In the genomic region with DNA sequence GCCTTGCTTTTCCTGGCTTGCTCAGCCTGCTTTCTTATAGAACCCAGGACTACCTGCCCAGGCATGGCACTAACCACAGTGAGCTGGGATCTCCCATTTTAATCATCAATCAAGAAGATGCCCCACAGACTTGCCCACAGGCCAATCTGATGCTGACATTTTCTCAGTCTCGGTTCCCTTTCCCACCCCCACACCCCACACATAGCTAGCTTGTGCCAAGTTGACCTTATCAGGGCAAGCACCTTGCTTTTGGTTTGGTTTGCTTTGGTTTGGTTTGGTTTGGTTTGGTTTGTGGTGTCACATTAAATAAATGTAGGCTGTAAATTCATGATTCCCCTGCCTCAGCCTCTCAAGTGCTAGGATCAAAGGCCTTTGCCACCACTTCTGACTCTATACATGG, we compare ENCODE assay signal across 21 mouse cellular contexts. TPM values are rescaled to one million over a fixed set of nuclear protein-coding genes. Genes with fewer than 3 reads are reported as not detected.
DNase-seq lines count a peak whose midpoint lies in the region; ATAC-seq and TF ChIP-seq lines count a peak whose summit lies in the region.
"Had no signal": no experiment of that assay in that cellular context is flagged by ENCODE, and none has a peak within 500 bp of the region (broad histone marks: within the 10 kb centered on the region; RNA-seq: fewer than 3 reads in every experiment).

No protein-coding gene starts in this region.

- peak overlapping the region; percentile 71; the same call in 1 of the 2 replicates for H3K27ac ChIP-seq in gastrocnemius, adult 2 months
- H3K27ac ChIP-seq: embryonic facial prominence, embryonic 10.5 days; forebrain, embryonic 13.5 days; heart, embryonic 15.5 days; hindbrain, embryonic 13.5 days; hindbrain, postnatal 0 days had no signal

- H3K4me3 ChIP-seq in gastrocnemius, adult 2 months, result no peak overlapping the region
- H3K4me3 ChIP-seq: embryonic facial prominence, embryonic 10.5 days; forebrain, embryonic 13.5 days; heart, embryonic 15.5 days; hindbrain, embryonic 13.5 days had no signal

- H3K27me3 ChIP-seq in splenic B cell, adult 2 months (ENCODE audit: control insufficient read depth, insufficient read depth, low read length, poor library complexity, severe bottlenecking), result no peaks in the 10 kb centered on the region
- H3K27me3 ChIP-seq: CH12.LX; forebrain, embryonic 13.5 days; heart, embryonic 15.5 days; hindbrain, embryonic 13.5 days had no signal

- intact Hi-C loops in gastrocnemius, adult 2 months (cut with DNase I), result no loop called here
- intact Hi-C loops in gastrocnemius, postnatal 14 days (cut with DNase I; ENCODE audit: low total_unique reads), result no loop called here

- DNase-seq in gastrocnemius, adult 2 months, result no peak
- DNase-seq in gastrocnemius, postnatal 14 days, result no peak
- DNase-seq in 416B (ENCODE audit: low read depth), result peak; percentile 61
- peak; percentile 46 for DNase-seq in splenic B cell, adult 2 months (ENCODE audit: low read depth, low spot score)
- no peak for DNase-seq in cerebellum, postnatal 4 days (ENCODE audit: low spot score in 2 of 2)
- no peak for DNase-seq in c-Kit-positive CD71-positive TER-119-positive erythroid progenitor cells, embryonic 14.5 days (ENCODE audit: low spot score)
- DNase-seq: adrenal gland, adult 8-10 months; adrenal gland, postnatal 36 days; cerebellum, adult 11-12 months; cerebellum, adult 9-10 months; cerebellum, postnatal 25 days; forebrain, postnatal 0 days; heart, adult 18-20 months; heart, postnatal 14 days had no signal

- no peaks in the 10 kb centered on the region for H3K36me3 ChIP-seq in splenic B cell, adult 2 months (ENCODE audit: control insufficient read depth, insufficient read depth, low read length, poor library complexity, severe bottlenecking)
- H3K36me3 ChIP-seq: heart, embryonic 15.5 days had no signal

- TF ChIP-seq CTCF in gastrocnemius, adult 2 months (IDR thresholded peaks at IDR 0.05), result no peak

- ATAC-seq in common myeloid progenitor, adult 5-6 weeks (replicated peaks; ENCODE audit: low read depth, poor library complexity, severe bottlenecking), result peak; percentile 59
- ATAC-seq: forebrain, embryonic 13.5 days; forebrain, postnatal 0 days; hindbrain, postnatal 0 days had no signal

RNA-seq across cellular contexts. Expression of gene Haus8, which starts 34.6 kb away (rescaled TPM):
- 1 to 10 TPM; 5.5 to 7.9 TPM for total RNA-seq in gastrocnemius, adult 2 months (2021)
- total RNA-seq in gastrocnemius, postnatal 14 days (2021), result 1 to 10 TPM; 6.4 to 8.2 TPM
- total RNA-seq in common myeloid progenitor, adult 5-6 weeks (2017), result 40.1 and 64.0 TPM in 2 replicates

RNA-seq across cellular contexts. Expression of gene Myo9b, which starts 34.9 kb away (rescaled TPM):
- 1 to 10 TPM; 6.1 to 9.3 TPM for total RNA-seq in gastrocnemius, adult 2 months (2021)
- total RNA-seq in gastrocnemius, postnatal 14 days (2021), result 10 to 100 TPM; 12.7 to 15.0 TPM
- 32.7 and 33.5 TPM in 2 replicates for total RNA-seq in common myeloid progenitor, adult 5-6 weeks (2017)

RNA-seq across cellular contexts. Expression of gene Use1, which starts 59.3 kb away (rescaled TPM):
- total RNA-seq in gastrocnemius, adult 2 months (2021), result 100 to 1,000 TPM in 1 of 2 experiments, 10 to 100 TPM in 1; 79.7 to 104 TPM
- total RNA-seq in gastrocnemius, postnatal 14 days (2021), result 10 to 100 TPM; 96.4 to 100.0 TPM
- 137 and 155 TPM in 2 replicates for total RNA-seq in common myeloid progenitor, adult 5-6 weeks (2017)

Comparison
In these comparisons a context has a peak if more than half of its experiments do, and no peak if none do; other contexts are left out.
1. DNase-seq: peak in 416B (single experiment) and splenic B cell, adult 2 months (single experiment); none in gastrocnemius, adult 2 months (single experiment), gastrocnemius, postnatal 14 days (single experiment), cerebellum, postnatal 4 days (0 of 2) and c-Kit-positive CD71-positive TER-119-positive erythroid progenitor cells, embryonic 14.5 days (single experiment).